Mouse (Mus musculus): ENCODE results near the gene Itpr1. TPM values are rescaled to one million over a fixed set of nuclear protein-coding genes. Genes with fewer than 3 reads are reported as not detected.

Gene Itpr1
- polyA plus RNA-seq, 1 experiment, result 37.7 TPM

DNA sequence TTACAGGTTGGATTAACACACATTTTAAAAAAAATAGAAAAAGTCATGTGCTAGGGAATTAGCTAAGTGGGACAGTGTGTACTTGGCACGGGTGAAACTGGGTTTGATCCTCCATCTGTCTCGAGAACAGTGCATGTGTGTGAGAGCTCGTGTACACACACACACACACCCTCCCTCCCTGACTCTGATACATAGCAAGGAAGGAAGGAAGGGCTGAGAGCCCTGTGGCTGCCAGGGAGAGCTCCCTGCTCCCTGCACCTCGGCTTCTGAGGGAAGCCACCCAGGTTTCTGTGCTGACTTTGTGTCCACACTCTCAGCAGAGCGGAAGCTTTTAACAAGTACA, 244.1 kb downstream of the Itpr1 start:
- TF ChIP-seq POLR2A (IDR thresholded peaks at IDR 0.05; ENCODE audit: borderline replicate concordance, extremely low read depth, low read depth, low read length) (peak; percentile 42; the same call in 1 of the 2 replicates), CTCF (IDR thresholded peaks at IDR 0.05; ENCODE audit: insufficient read depth, low read length) (no peak)
- DNase-seq, result peak; percentile 37
- peaks cover 9% of the 10 kb centered on the region for H3K4me1 ChIP-seq (ENCODE audit: control insufficient read depth, insufficient read depth, low read length)
- 10% methylated on average over 5 of the region's 5 CpGs for WGBS
- H3K4me3 ChIP-seq (replicated peaks; ENCODE audit: extremely low read depth, low read depth, low read length), result no peak overlapping the region

DNA sequence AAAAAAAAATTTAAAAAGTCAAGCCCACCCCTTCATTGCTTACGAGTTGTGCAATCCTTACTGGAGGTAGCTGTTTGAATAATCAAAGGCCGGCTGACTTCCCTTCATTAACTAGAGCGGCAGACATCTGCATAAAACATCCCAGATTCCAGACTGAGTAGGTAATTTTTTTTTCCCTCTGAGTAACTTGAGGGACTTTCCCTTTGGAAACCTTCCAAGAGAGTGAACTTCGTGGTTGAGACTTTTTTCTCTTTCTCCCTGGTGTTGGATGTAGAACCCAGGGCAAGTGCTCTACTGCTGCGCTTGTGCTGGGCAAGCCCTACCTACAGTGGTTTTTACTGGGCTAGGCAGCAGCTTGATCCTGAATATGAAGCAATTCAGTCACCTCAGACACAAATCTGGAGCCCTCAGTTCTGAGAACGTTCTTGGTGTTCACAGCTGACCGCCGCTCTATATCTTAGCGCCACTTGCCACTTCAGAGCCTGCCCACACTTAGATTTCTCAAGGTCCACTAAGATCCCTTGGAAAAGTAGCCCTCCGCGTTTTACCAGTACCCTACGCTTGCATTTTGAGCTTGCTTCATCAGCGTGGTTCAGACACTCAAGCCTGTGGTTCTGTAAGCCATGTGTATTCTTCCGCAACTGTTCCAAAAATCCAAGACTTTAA, 244.8 kb downstream of the Itpr1 start:
- WGBS, result 44% methylated on average over 14 of the region's 14 CpGs
- Histone ChIP-seq H3K4me3 (replicated peaks; ENCODE audit: extremely low read depth, low read depth, low read length) (no peak overlapping the region), H3K4me1 (ENCODE audit: control insufficient read depth, insufficient read depth, low read length) (peaks cover 9% of the 10 kb centered on the region)
- TF ChIP-seq CTCF (IDR thresholded peaks at IDR 0.05; ENCODE audit: insufficient read depth, low read length), result no peak
- no peak for TF ChIP-seq POLR2A (IDR thresholded peaks at IDR 0.05; ENCODE audit: borderline replicate concordance, extremely low read depth, low read depth, low read length)
- DNase-seq, result peak; percentile 41

DNA sequence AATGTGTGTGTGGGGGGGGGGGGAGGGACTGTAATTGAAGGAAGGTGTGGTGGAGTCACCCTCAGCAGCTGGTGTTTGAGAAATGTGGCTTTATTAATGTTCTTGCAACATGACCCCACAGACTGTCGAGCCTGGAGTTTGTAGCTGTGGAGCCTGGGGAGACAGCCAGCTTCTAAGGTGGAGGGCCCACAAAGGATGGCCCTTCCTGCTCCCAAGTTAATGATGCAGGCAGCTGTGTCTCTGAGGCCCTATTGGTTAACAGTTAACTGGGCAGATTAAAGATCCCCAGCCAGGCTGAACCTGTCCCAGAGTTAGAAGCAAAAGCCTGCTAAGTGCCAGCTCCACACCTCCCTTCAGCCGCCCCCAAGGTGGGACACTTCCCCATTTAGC, 245.3 kb downstream of the Itpr1 start:
- Histone ChIP-seq H3K4me1 (ENCODE audit: control insufficient read depth, insufficient read depth, low read length) (peaks cover 9% of the 10 kb centered on the region), H3K4me3 (replicated peaks; ENCODE audit: extremely low read depth, low read depth, low read length) (no peak overlapping the region)
- DNase-seq, result no peak
- TF ChIP-seq CTCF (IDR thresholded peaks at IDR 0.05; ENCODE audit: insufficient read depth, low read length), result no peak
- no peak for TF ChIP-seq POLR2A (IDR thresholded peaks at IDR 0.05; ENCODE audit: borderline replicate concordance, extremely low read depth, low read depth, low read length)
- 56% methylated on average over 2 of the region's 2 CpGs for WGBS

DNA sequence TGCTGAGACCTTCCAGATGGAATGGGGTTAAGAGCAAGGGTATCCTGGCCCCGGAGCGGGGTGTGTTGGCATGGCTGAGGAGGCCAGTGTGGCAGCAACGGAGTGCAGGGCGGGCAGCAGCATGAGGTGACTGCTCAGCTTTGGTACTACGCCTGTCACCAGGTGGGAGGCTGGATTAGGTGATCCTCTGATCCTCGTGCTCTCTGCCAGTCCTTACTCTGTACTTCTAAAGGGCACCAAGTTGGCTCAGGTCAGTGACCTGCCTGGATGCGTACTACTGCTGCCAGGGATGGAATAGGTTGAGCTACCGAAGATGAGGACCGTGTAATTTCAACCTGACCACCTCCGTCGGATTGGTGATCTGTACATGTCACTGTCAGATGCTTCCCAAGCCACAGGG, 245.9 kb downstream of the Itpr1 start:
- Histone ChIP-seq H3K4me1 (ENCODE audit: control insufficient read depth, insufficient read depth, low read length) (peaks cover 9% of the 10 kb centered on the region), H3K4me3 (replicated peaks; ENCODE audit: extremely low read depth, low read depth, low read length) (no peak overlapping the region)
- no peak for DNase-seq
- TF ChIP-seq CTCF (IDR thresholded peaks at IDR 0.05; ENCODE audit: insufficient read depth, low read length), result no peak
- TF ChIP-seq POLR2A (IDR thresholded peaks at IDR 0.05; ENCODE audit: borderline replicate concordance, extremely low read depth, low read depth, low read length), result no peak
- WGBS, result 90% methylated on average over 11 of the region's 11 CpGs

DNA sequence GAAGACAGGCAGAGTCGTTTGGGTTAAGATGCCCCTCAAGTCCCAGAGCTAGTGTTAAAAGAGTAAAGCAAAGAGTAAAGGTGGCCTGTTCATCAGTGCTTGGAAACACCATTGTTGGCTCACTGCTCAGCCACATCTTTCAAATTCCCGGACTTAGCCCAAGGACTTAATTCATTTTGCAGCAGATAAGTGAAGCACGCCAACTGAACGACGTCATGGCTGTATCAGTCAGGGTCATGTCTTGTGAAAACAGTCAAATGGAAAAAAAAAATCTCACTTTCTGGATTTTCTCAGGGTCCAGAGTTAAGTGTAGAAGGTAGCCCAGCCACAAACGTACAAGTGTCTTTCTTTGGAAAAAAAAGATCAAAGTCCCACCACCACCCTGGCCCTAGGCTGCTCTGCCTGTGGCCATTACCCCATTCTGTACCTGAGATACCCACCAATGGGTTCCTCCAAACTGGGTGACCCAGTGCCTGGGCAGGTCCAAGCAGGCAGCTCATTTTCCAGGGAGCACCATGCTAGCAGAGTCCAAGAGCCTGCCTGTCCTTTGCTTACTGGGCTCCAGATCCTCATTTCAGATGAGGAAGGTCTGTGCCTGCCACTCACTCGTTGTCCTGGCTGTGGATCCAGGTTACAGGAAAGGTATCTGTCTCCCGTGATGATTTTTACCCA, 251.5 kb downstream of the Itpr1 start:
- no peak for TF ChIP-seq POLR2A (IDR thresholded peaks at IDR 0.05; ENCODE audit: borderline replicate concordance, extremely low read depth, low read depth, low read length)
- no peak for TF ChIP-seq CTCF (IDR thresholded peaks at IDR 0.05; ENCODE audit: insufficient read depth, low read length)
- no peak for DNase-seq

DNA sequence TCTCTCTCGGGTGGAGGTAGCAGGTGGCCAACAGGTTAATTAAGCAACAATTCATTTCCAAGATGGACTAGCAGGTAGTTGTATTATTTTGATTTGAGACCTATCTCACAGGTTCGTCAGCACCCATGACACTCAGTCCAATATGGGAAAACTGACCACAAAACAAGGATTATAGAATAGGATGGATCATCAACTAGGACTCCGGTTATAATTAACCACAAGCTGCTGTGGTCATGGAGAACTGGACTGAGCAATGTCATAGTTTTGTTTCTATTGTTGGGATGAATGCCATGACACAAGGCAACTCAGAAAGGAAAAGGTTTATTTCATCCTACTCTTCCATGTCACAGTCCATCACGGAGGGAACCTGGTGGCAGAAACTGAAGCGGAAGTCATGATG, 252.3 kb downstream of the Itpr1 start:
- Histone ChIP-seq H3K4me3 (replicated peaks; ENCODE audit: extremely low read depth, low read depth, low read length) (no peak overlapping the region), H3K4me1 (ENCODE audit: control insufficient read depth, insufficient read depth, low read length) (peaks cover 8% of the 10 kb centered on the region)
- DNase-seq, result no peak
- 94% methylated on average over 5 of the region's 5 CpGs for WGBS
- TF ChIP-seq POLR2A (IDR thresholded peaks at IDR 0.05; ENCODE audit: borderline replicate concordance, extremely low read depth, low read depth, low read length) (no peak), CTCF (IDR thresholded peaks at IDR 0.05; ENCODE audit: insufficient read depth, low read length) (no peak)

More for the DNA sequence above, 251.5 kb downstream of the Itpr1 start:
- Histone ChIP-seq H3K4me3 (replicated peaks; ENCODE audit: extremely low read depth, low read depth, low read length) (no peak overlapping the region), H3K4me1 (ENCODE audit: control insufficient read depth, insufficient read depth, low read length) (peaks cover 8% of the 10 kb centered on the region)
- WGBS, result 75% methylated on average over 8 of the region's 8 CpGs

DNA sequence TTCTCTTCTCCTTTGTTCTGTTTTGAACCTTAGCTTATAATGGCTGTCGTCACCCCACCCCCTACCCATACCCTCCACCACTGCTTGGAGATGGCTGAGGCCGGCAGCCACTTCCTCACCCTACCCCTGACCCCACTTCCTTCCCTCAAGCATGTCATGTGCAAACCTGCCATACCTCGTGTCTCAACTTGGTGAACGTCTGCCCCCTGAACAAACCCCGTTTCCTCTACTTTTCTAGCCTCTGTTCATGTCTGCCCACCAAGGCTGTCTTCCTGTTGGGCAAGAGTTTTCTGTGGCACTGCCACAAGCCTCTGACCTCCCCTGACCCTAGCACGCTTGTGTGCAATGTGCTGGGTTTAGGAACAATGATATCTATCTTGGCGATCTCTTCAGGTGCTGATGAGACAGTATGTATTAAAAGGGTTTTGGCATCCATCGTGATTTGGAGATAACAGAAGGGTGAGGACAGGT, 253.2 kb downstream of the Itpr1 start:
- 47% methylated on average over 8 of the region's 8 CpGs for WGBS
- DNase-seq, result no peak
- H3K4me3 ChIP-seq (replicated peaks; ENCODE audit: extremely low read depth, low read depth, low read length), result no peak overlapping the region
- no peak for TF ChIP-seq CTCF (IDR thresholded peaks at IDR 0.05; ENCODE audit: insufficient read depth, low read length)
- no peak for TF ChIP-seq POLR2A (IDR thresholded peaks at IDR 0.05; ENCODE audit: borderline replicate concordance, extremely low read depth, low read depth, low read length)
- peaks cover 8% of the 10 kb centered on the region for H3K4me1 ChIP-seq (ENCODE audit: control insufficient read depth, insufficient read depth, low read length)

DNA sequence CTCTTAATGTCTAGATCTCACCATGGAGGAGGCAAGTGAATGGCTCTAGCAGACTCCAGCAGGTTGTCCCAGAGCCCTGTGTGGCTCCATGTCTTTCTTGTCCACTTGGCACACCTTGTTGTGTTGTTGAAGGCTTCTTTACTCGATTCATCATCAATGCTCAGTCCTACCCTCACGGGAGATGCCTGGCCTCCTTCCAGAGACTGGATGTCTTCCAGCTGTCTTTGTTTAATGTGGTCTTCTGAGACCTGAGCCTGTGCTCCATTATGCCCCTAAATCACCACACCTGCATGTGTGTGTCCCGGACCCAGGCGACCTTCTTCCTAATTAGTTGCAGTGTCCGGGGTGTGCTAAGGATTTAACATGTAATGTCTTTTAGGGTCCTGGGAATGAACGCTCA, 254.7 kb downstream of the Itpr1 start:
- no peak overlapping the region for H3K4me3 ChIP-seq (replicated peaks; ENCODE audit: extremely low read depth, low read depth, low read length)
- no peak for DNase-seq
- TF ChIP-seq POLR2A (IDR thresholded peaks at IDR 0.05; ENCODE audit: borderline replicate concordance, extremely low read depth, low read depth, low read length) (no peak), CTCF (IDR thresholded peaks at IDR 0.05; ENCODE audit: insufficient read depth, low read length) (no peak)
- H3K4me1 ChIP-seq (ENCODE audit: control insufficient read depth, insufficient read depth, low read length), result peaks cover 8% of the 10 kb centered on the region
- 66% methylated on average over 6 of the region's 6 CpGs for WGBS

DNA sequence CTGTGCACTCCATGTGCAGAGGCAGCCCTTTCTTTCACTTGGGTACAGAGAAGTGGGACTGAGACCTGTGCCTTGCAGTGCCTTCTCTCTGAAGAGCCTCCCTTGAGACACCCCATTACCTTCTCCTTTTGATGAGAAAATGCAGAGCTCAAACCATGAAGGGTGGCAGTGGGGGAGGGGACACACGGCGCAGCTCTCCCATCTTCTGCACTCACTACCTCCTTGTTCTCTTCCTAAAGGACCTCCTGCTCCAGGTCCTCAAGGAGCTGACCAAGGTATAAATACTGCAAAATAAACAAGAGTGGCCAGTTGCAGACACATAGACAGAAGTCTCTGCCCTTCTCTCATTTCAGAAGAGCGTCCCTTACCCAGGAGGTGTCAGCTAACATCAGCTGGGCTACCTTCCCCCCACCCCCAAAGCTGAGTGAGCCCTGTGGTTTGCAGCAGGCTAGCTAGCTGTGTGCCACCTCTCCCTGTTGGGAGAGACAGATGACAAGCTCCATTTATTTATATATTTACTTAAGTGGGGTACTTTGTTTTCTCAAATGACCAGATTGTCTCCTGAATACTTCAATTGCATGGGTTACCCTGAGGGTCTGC, 255.4 kb downstream of the Itpr1 start:
- 67% methylated on average over 3 of the region's 3 CpGs for WGBS
- no peak for DNase-seq
- H3K4me1 ChIP-seq (ENCODE audit: control insufficient read depth, insufficient read depth, low read length), result peaks cover 8% of the 10 kb centered on the region
- no peak overlapping the region for H3K4me3 ChIP-seq (replicated peaks; ENCODE audit: extremely low read depth, low read depth, low read length)
- TF ChIP-seq CTCF (IDR thresholded peaks at IDR 0.05; ENCODE audit: insufficient read depth, low read length) (no peak), POLR2A (IDR thresholded peaks at IDR 0.05; ENCODE audit: borderline replicate concordance, extremely low read depth, low read depth, low read length) (no peak)

Measured in lung, adult 2 months (tissue).